Mouse (Mus musculus): ENCODE data around the gene Zfp59. TPM values are rescaled to one million over a fixed set of nuclear protein-coding genes. Genes with fewer than 3 reads are reported as not detected.
"Not testable (repeated sequence)": the region's sequence is repeated elsewhere in the genome, so short reads cannot be mapped to it uniquely, and the experiment has no call there.

The Zfp59 gene
- polyA plus RNA-seq, 1 experiment from 2014 or later, result 9.3 TPM

DNA sequence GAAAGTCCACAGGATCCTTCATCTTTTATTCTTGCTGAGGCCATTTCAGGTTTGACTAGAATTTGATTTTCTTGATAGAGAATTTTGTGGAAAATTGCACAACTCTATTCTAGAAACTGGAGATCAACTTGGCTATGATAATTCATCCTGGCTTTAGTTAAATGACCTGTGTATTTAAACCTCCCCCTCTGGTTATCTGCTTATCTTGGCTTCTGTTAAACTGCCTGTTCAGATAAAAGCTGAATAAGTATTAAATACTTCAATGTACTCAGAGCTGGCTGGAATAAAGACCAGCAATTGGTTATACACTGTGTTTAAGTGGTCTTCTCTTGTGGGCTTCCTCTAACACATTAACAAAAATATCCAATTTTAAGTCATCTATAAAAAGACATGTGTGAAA is 15.8 kb upstream of the Zfp59 start:
- Histone ChIP-seq H3K27me3 (no peaks in the 10 kb centered on the region), H3K4me2 (no peak overlapping the region), H3K4me3 (no peak overlapping the region), H3K9ac (no peak overlapping the region), H3K9me3 (peaks cover 15% of the 10 kb centered on the region), H3K4me1 (replicated peaks) (no peaks in the 10 kb centered on the region), H3K36me3 (peaks cover 42% of the 10 kb centered on the region), H3K27ac (replicated peaks) (no peak overlapping the region)
- ATAC-seq (ENCODE audit: low FRiP score, low read depth), result no peak

DNA sequence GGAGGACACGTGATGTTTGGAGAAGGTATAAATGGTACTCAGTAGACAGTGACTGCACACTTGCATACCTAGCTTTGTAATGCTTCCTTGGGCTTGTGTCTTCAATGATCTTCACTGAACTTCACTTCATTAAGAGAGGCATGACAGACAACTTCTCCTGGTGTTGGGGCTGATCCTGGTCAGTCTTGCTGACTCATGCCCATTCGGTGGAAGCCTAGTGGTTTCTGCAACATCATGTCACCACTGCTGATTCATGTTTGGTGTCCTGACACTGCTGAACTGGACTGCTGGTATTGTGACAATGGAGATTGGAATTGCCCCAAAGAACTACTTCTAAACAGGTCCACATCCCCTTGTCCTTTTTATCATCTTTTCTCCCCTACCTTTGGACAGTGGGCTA is 4.3 kb upstream of the Zfp59 start:
- WGBS, result 87% methylated on average over 2 of the region's 2 CpGs
- no peak overlapping the region for H3K4me3 ChIP-seq
- no peaks in the 10 kb centered on the region for H3K36me3 ChIP-seq
- H3K4me1 ChIP-seq (replicated peaks), result peaks cover 5% of the 10 kb centered on the region
- no peak overlapping the region for H3K4me2 ChIP-seq
- no peak overlapping the region for H3K9ac ChIP-seq
- H3K9me3 ChIP-seq, result no peaks in the 10 kb centered on the region
- H3K27me3 ChIP-seq, result no peaks in the 10 kb centered on the region
- H3K27ac ChIP-seq (replicated peaks), result no peak overlapping the region
- ATAC-seq (ENCODE audit: low FRiP score, low read depth), result no peak

DNA sequence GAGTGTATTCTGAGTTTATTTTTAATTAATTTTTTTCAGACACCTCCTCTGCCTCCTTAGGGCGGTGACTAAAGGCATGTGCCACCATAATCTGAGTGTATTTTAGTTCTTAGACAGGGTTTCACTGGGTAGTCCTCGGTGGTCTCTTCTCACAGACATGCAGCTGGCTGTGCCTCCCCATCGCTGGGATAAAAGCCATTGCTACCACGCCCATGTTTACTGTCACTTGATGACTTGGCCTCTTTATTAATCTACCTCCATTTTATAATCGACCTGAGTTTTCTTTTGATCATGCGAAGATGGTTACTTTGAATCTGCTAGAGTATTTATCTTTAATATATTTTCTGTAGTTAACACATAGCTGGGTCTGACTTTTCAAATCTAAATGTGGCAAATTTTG is 511 bp upstream of the Zfp59 start:
- Histone ChIP-seq H3K27ac (replicated peaks) (peak overlapping the region; percentile 91), H3K9ac (peak overlapping the region; percentile 68), H3K4me2 (peak overlapping the region; percentile 71), H3K36me3 (no peaks in the 10 kb centered on the region), H3K27me3 (no peaks in the 10 kb centered on the region), H3K9me3 (no peaks in the 10 kb centered on the region), H3K4me3 (peak overlapping the region; percentile 56), H3K4me1 (replicated peaks) (peaks cover 11% of the 10 kb centered on the region)
- ATAC-seq (ENCODE audit: low FRiP score, low read depth), result no peak
- WGBS, result 24% methylated on average over 6 of the region's 6 CpGs

DNA sequence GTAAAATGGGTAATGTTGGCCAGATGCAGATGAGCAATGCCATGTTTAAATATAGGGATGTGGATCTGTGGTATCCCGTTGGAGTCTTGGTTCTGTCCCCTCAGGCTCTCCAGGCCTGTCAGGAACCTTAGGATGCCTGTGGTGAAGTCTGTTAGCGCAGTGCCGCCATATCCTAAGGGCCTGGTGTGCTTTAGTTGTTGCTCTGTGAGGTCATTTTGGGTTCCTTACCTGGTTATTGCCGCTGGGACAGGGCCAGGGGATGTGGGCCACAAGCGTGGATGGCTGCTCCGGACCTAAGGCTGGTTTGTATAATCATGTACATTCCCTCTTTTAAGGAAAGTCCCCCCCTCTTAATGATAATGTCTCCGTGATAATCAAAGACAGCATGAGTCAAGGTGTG is 1.2 kb downstream of the Zfp59 start:
- Histone ChIP-seq H3K27ac (replicated peaks) (no peak overlapping the region), H3K4me3 (peak overlapping the region; percentile 56), H3K27me3 (no peaks in the 10 kb centered on the region), H3K36me3 (peaks cover 4% of the 10 kb centered on the region), H3K9me3 (no peaks in the 10 kb centered on the region), H3K9ac (no peak overlapping the region), H3K4me1 (replicated peaks) (peaks cover 11% of the 10 kb centered on the region), H3K4me2 (peak overlapping the region; percentile 71; the same call in 1 of the 2 replicates)
- WGBS, result 95% methylated on average over 7 of the region's 7 CpGs
- no peak for ATAC-seq (ENCODE audit: low FRiP score, low read depth)

DNA sequence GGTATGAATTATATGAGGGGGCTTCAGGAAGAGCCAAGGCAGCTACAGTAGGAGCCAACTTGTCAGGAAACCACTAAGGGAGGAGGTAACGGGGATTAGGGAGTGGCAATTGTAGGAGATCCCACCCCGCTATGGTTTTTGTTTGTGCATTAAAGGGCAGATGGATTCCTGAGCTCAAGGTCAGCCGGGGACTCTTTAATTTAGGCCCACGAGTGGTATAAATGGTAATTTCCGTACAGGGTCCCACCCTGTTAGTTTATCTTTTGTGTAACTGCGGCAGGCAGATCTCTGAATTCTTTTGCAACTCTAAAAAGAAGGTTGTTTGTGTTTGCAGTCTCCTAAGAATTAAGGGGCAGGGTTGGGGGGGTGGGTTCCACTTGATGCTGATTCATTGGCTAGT is 1.7 kb downstream of the Zfp59 start:
- Histone ChIP-seq H3K36me3 (peaks cover 9% of the 10 kb centered on the region), H3K27me3 (no peaks in the 10 kb centered on the region), H3K4me3 (no peak overlapping the region), H3K4me1 (replicated peaks) (peaks cover 11% of the 10 kb centered on the region), H3K27ac (replicated peaks) (no peak overlapping the region), H3K4me2 (no peak overlapping the region), H3K9ac (no peak overlapping the region), H3K9me3 (no peaks in the 10 kb centered on the region)
- ATAC-seq (ENCODE audit: low FRiP score, low read depth), result no peak
- WGBS, result 84% methylated on average over 6 of the region's 6 CpGs

DNA sequence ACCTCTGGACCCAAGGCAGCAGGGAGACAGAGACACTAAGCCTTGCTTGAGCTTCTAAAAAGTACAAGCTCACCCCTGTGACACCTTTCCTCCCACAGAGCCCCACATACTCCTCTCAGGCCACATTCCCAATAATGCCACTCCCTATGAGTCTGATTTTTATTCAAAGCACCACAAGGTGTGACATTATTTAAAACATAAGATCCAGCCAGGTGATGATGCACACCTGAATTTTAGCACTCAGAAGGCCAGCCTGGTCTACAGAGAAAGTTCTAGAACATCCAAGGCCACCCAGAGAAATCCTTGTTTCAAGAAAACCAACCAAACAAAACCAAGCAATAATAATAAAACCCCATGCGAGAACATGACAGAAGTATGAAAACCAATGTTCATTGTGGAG is 18.8 kb downstream of the Zfp59 start, which contains the start of gene Zfp607a:
Gene Zfp607a, plus strand, starts transcription at position 301 of the 400 bp plus-strand sequence.
- WGBS, result 96% methylated on average over 1 of the region's 1 CpGs
- ATAC-seq (ENCODE audit: low FRiP score, low read depth), result no peak
- Histone ChIP-seq H3K36me3 (peaks cover 32% of the 10 kb centered on the region), H3K9ac (no peak within 1 kb of the TSS), H3K9me3 (no peaks in the 10 kb centered on the region), H3K27me3 (no peaks in the 10 kb centered on the region), H3K4me1 (replicated peaks) (peaks cover 15% of the 10 kb centered on the region), H3K4me2 (no peak within 1 kb of the TSS), H3K27ac (replicated peaks) (no peak within 1 kb of the TSS), H3K4me3 (no peak within 1 kb of the TSS)

DNA sequence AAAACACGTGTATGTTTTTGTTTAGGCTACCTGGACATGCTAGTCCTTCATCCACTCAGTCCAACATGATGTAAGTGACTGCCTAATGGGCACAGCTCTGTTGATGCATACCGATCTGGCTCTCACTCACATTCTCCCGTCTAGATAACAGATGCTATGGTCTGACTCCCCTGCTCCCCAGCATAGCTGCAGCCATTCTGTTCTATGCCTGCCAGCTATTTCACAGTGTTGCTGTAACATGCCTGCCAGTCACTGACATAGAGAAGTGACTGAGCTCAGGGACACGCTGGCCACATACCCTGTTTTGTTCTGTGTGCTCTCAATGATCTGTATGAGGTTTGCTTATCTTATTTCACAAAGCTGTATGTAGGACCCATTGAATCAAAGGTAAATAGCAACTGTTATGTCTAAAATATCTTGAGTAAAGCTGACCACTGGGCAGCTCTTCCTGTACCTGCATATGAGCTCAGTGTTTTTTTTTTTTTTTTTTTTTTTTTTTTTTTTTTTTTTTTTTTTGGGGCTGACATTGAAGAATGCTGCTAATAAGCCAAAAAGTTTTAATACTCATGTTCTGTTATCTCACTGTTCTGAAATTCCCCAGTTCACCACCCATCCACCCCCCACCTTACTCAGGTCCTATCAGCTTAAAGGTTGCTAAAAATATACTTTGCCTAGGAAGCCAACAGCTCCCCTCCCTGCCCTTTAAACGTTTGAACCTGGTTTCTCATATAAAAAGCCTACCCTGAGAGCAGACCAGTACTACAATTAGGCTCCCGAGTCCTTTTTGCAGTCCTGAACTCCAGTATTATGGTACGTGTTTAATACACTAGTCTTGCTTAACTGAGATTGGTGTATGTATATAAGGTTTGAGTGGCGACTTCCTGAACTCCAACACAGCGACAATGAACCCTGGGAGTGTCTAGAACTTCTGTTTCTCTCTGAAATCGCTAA is 21.2 kb downstream of the Zfp59 start:
- WGBS, result 25% methylated on average over 10 of the region's 10 CpGs
- Histone ChIP-seq H3K9ac (no peak overlapping the region; the same call in 1 of the 2 replicates), H3K9me3 (no peaks in the 10 kb centered on the region), H3K4me2 (peak overlapping the region; percentile 58), H3K4me3 (peak overlapping the region; percentile 48), H3K27me3 (no peaks in the 10 kb centered on the region), H3K4me1 (replicated peaks) (peaks cover 15% of the 10 kb centered on the region), H3K36me3 (peaks cover 26% of the 10 kb centered on the region), H3K27ac (replicated peaks) (no peak overlapping the region)
- ATAC-seq (ENCODE audit: low FRiP score, low read depth), result no peak

DNA sequence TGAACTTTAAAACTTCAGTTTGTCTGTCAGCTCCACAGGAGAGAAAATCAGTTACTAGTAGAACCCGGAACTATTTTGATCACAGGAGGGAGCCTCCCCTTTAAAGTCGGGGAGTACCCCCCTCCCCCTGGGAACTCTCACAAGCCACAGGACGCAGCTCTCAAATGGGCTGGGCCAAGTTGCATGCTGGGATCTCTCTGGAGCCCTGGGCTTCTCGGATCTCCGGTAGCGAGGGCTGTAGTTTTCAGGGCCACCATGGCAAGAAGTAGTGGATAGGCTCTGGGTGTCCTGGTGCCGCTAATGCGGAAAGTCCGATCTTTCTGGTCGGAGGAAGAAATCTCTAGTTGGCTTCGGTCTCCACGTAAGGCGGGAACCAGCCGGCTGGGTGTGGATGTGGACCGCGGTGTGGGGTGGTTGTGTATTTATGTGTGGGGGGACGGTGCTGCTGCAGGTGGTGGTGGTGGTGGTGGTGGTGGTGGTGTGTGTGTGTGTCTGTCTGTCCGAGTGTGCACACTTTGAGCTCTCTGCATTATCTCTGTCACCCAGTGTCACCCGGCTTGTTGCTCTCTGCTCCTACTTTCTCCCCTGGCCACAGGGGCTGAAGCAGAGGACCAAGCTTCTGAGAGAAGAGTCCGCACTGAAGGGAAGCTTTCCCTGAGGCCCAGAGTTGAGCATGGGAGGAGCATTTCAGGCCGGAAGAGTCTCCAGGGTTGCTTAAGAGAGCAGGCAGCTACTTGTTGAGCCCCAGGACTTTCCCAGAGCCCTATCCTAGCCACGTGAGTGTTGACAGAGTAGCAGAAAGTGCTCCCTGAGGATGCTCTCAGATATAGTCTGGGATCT is 22.2 kb downstream of the Zfp59 start:
- Histone ChIP-seq H3K27ac (replicated peaks) (peak overlapping the region; percentile 36; the same call in 1 of the 2 replicates), H3K36me3 (peaks cover 25% of the 10 kb centered on the region), H3K4me1 (replicated peaks) (peaks cover 15% of the 10 kb centered on the region), H3K27me3 (no peaks in the 10 kb centered on the region), H3K9me3 (no peaks in the 10 kb centered on the region), H3K4me2 (peak overlapping the region; percentile 58), H3K9ac (peak overlapping the region; percentile 51), H3K4me3 (peak overlapping the region; percentile 48)
- WGBS, result 0% methylated on average over 22 of the region's 22 CpGs
- ATAC-seq (ENCODE audit: low FRiP score, low read depth), result peak; percentile 78

DNA sequence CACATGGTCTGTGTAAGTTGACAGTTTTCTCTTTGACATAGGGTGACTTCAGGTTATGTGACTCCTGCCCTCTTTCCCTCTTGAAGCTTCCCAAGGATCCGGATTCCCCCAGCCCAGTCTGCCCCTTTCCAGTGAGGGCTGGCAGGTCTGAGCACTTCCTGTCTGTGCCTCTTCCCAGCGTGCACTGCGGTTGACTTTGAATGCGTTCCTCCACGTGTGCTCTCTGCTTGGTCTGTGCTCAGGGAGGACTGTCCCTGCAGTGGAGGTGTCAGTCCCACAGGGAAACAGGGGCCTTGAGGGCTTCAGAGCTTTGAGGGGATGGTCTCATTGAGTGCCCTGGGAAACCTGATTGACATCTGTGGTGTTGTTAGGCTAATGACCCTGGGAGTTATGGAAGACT is 24.2 kb downstream of the Zfp59 start:
- H3K4me3 ChIP-seq; H3K27ac ChIP-seq (replicated peaks); H3K9me3 ChIP-seq; H3K4me2 ChIP-seq; H3K36me3 ChIP-seq; ATAC-seq (ENCODE audit: low FRiP score, low read depth); H3K27me3 ChIP-seq; H3K9ac ChIP-seq: not testable (repeated sequence)
- H3K4me1 ChIP-seq (replicated peaks), result peaks cover 15% of the 10 kb centered on the region
- WGBS, result 81% methylated on average over 5 of the region's 5 CpGs

DNA sequence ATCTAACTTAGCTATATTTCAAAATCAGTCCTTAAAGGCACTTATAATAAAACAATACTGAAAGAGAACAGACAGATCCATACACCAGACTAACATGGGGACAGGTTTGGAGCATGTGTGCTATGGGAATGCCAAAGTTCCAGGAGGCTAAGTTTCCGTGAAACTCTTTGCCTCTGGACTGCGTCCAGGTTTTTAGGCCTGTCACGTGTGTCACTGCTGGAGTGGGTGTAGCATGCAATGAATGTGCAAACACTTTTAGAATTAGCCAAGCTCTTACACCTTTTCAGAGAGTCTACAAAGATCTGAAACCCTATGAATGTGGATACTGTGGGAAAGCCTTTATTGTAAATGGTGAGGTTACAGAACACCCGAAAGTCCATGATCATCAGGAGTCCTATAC is 43.3 kb downstream of the Zfp59 start:
- Histone ChIP-seq H3K36me3 (peaks cover 33% of the 10 kb centered on the region), H3K9me3 (no peaks in the 10 kb centered on the region), H3K9ac (no peak overlapping the region), H3K27me3 (no peaks in the 10 kb centered on the region), H3K4me2 (no peak overlapping the region), H3K4me1 (replicated peaks) (no peaks in the 10 kb centered on the region), H3K27ac (replicated peaks) (no peak overlapping the region), H3K4me3 (no peak overlapping the region)
- 99% methylated on average over 4 of the region's 4 CpGs for WGBS
- no peak for ATAC-seq (ENCODE audit: low FRiP score, low read depth)

DNA sequence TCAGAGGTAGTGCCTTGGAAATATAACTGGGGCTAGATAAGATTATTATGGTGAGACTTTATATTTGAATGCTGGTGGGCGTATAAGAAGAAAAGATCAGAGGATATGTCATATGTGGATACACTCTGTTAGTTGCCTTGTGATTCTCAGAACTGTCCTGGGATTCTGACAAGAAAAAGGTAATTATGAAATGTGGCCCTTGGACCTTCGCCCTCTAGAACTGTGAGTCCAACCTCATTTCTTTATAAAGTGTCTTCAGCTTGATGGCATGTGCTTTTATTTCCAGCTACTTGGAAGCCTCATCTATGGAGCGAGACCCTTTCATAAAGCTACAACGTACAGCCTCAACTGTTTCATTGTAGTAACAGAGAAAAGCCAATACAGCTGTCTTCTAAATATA is 62.2 kb downstream of the Zfp59 start:
- ATAC-seq (ENCODE audit: low FRiP score, low read depth), result no peak

More for the DNA sequence above, 62.2 kb downstream of the Zfp59 start:
- 0 out of 2 replicates have a peak, but pooled peaks cover 6% of the 10 kb centered on the region for H3K36me3 ChIP-seq
- H3K9ac ChIP-seq, result no peak overlapping the region
- no peaks in the 10 kb centered on the region for H3K4me1 ChIP-seq (replicated peaks)
- no peak overlapping the region for H3K4me3 ChIP-seq
- 95% methylated on average over 4 of the region's 4 CpGs for WGBS
- no peaks in the 10 kb centered on the region for H3K27me3 ChIP-seq
- H3K9me3 ChIP-seq, result 0 out of 2 replicates have a peak, but pooled peaks cover 7% of the 10 kb centered on the region
- H3K4me2 ChIP-seq, result no peak overlapping the region
- H3K27ac ChIP-seq (replicated peaks), result no peak overlapping the region

All from hindbrain, embryonic 15.5 days (tissue).